Mouse (Mus musculus): ENCODE measurements at regions not wholly inside any gene's neighbourhood (a gene's known extent, or its start where the extent isn't known, plus 50 kb on each side); places are given as distances from the start of the nearest gene placed in this dataset.
"Not testable (repeated sequence)": the region's sequence is repeated elsewhere in the genome, so short reads cannot be mapped to it uniquely, and the experiment has no call there.

- peak; percentile 80 for DNase-seq (ENCODE audit: low read depth, low spot score)
Observed at GRCm38 (mm10) chrX:118068532-118068931, 358.5 kb upstream of the Tgif2lx2 start.

GRCm38 (mm10) chrX:118112582-118112981 is 314.4 kb upstream of the Tgif2lx2 start:
- DNase-seq (ENCODE audit: low read depth, low spot score), result no peak

- not testable (repeated sequence) for DNase-seq (ENCODE audit: low read depth, low spot score)
Observed at GRCm38 (mm10) chrX:118117121-118117520, 309.9 kb upstream of the Tgif2lx2 start.

GRCm38 (mm10) chrX:118135236-118135635 is 291.8 kb upstream of the Tgif2lx2 start:
- peak; percentile 59 for DNase-seq (ENCODE audit: low read depth, low spot score)

Measured in ZHBTc4 (cell line).